Mouse (Mus musculus) stomach, embryonic 16.5 days (tissue): Measurements from ENCODE around the gene Mta1. TPM values are rescaled to one million over a fixed set of nuclear protein-coding genes. Genes with fewer than 3 reads are reported as not detected.

Experiments used
- ATAC-seq: fragments of 200-750 bp; cut with Nextera tagmentation; 2 replicates; pipeline ENCODE4 v1.8.0; 2017; ENCODE audit warnings: moderate number of reproducible peaks, moderate TSS enrichment; ENCODE audit not compliant: insufficient read depth, low FRiP score
- H3K27ac ChIP-seq: fragments of 300-500 bp; sonication (generic); 2 replicates; pipeline ENCODE4 v1.5.1; 2014; ENCODE audit warnings: low read length
- H3K27me3 ChIP-seq: fragments of 300-500 bp; sonication (generic); 2 replicates; pipeline ENCODE4 v1.6.1; 2014; ENCODE audit warnings: low read length, control low read depth, mixed read lengths; ENCODE audit not compliant: control insufficient read depth, insufficient read depth
- H3K36me3 ChIP-seq: fragments of 300-500 bp; sonication (generic); 2 replicates; pipeline ENCODE4 v1.6.1; 2014; ENCODE audit warnings: low read length; ENCODE audit not compliant: control insufficient read depth, insufficient read depth
- H3K4me1 ChIP-seq: fragments of 300-500 bp; sonication (generic); 2 replicates; pipeline ENCODE4 v1.6.1; 2014; ENCODE audit warnings: low read length, control low read depth, mixed read lengths; ENCODE audit not compliant: control insufficient read depth, insufficient read depth
- H3K4me2 ChIP-seq: fragments of 300-500 bp; sonication (generic); 2 replicates; pipeline ENCODE4 v1.6.1; 2014; ENCODE audit warnings: low read depth, low read length, mixed read lengths
- H3K4me3 ChIP-seq: fragments of 300-500 bp; sonication (generic); replicated peaks from 2 replicates; pipeline ENCODE4 v1.5.1; 2014; ENCODE audit warnings: mild to moderate bottlenecking, low read length
- H3K9ac ChIP-seq: fragments of 300-500 bp; sonication (generic); 2 replicates; pipeline ENCODE4 v1.6.1; 2014; ENCODE audit warnings: low read length
- H3K9me3 ChIP-seq: fragments of 300-500 bp; sonication (generic); replicated peaks from 2 replicates; pipeline ENCODE4 v1.6.1; 2016; ENCODE audit warnings: low read length, control low read depth; ENCODE audit not compliant: control insufficient read depth
- WGBS: fragments of 180-500 bp; shearing (Covaris S2); extraction: QIAGEN DNeasy Blood & Tissue Kit; methylation state at CpG from one replicate; pipeline ENCODE4 v1.1.7; 2014; 5-methylcytosine and 5-hydroxymethylcytosine counted together
- polyA plus RNA-seq: library from polyadenylated mRNA; unstranded; fragments of >200 nt; fragmentation: Nextera tagmentation; extraction: Ambion mirVana; gene quantifications from 2 replicates; pipeline ENCODE4 v1.2.1, GENCODE M21; 2015

Mta1 gene
- polyA plus RNA-seq, 1 experiment from 2014 or later, result 10.8 TPM

GRCm38 (mm10) chr12:113142021-113142975, 44.2 kb downstream of the Mta1 start:
- H3K9me3 ChIP-seq, result no peaks in the 10 kb centered on the region
- H3K27ac ChIP-seq, result peak overlapping the region; percentile 79
- H3K36me3 ChIP-seq, result no peaks in the 10 kb centered on the region
- 16% methylated on average over 15 of the region's 15 CpGs for WGBS
- peak overlapping the region; percentile 60 for H3K4me3 ChIP-seq
- peak overlapping the region; percentile 78 for H3K4me2 ChIP-seq
- peaks cover 40% of the 10 kb centered on the region for H3K4me1 ChIP-seq
- peak; percentile 41 for ATAC-seq
- H3K9ac ChIP-seq, result peak overlapping the region; percentile 72
- H3K27me3 ChIP-seq, result no peaks in the 10 kb centered on the region

GRCm38 (mm10) chr12:113143164-113143563, 45.1 kb downstream of the Mta1 start:
- Histone ChIP-seq H3K9ac (peak overlapping the region; percentile 46; the same call in 1 of the 2 replicates), H3K4me3 (peak overlapping the region; percentile 60; the same call in 1 of the 2 replicates), H3K27ac (peak overlapping the region; percentile 79)

DNA sequence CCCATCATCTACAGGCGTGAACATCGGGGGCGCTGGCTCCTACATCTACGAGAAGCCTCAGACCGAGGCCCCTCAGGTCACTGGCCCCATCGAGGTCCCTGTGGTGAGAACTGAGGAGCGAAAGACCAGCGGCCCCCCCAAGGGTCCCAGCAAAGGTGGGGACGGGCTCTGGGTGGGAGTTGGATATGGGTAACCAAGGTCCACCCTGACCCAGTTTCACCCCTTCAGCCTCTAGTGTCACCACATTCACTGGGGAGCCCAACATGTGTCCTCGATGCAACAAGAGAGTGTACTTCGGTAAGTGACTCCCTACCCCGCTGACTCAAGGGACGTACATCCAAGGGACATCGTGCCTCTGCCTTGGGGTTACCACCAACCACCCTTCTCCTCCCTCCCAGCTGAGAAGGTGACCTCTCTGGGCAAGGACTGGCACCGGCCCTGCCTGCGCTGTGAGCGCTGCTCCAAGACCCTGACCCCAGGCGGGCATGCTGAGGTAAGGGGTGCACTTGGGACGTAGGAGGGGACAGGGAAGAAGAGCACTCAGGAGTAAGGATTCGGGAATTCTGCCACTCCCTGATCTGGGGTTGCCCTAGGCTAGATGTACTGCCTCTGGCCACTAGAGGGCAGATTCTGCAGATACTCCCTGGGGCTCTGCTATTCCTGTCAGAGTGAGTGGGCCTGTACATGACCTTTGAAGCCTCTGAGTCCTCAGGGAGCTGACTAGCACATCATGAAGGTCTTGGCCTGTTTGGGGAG, 46.1 kb downstream of the Mta1 start:
- Histone ChIP-seq H3K27me3 (no peaks in the 10 kb centered on the region), H3K27ac (no peak overlapping the region), H3K9me3 (no peaks in the 10 kb centered on the region), H3K4me2 (no peak overlapping the region), H3K9ac (no peak overlapping the region), H3K4me1 (peaks cover 34% of the 10 kb centered on the region), H3K36me3 (no peaks in the 10 kb centered on the region), H3K4me3 (no peak overlapping the region)
- 79% methylated on average over 20 of the region's 20 CpGs for WGBS
- ATAC-seq, result no peak

More at GRCm38 (mm10) chr12:113143164-113143563, 45.1 kb downstream of the Mta1 start:
- Histone ChIP-seq H3K9me3 (no peaks in the 10 kb centered on the region), H3K4me2 (peak overlapping the region; percentile 78), H3K4me1 (peaks cover 42% of the 10 kb centered on the region), H3K27me3 (no peaks in the 10 kb centered on the region), H3K36me3 (no peaks in the 10 kb centered on the region)
- 45% methylated on average over 7 of the region's 7 CpGs for WGBS
- ATAC-seq, result no peak

DNA sequence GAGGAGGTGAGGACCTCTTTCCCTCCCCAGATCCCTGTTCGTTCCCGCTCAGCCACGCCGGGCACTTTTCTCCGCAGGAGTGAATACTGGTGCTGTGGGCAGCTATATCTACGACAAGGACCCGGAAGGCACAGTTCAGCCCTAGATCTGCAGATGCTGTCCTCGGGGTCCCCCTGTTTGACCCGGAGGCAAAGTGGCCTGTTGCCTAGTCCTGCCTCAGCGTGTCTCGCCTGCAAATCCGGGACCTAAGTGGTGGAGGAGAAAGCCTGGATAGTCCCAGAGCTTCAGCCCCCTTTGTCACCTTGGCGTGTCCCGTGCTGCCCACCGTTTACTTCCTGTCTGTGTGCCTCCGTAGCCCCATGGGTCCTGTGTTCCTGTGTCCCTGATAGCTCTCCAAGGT, 46.8 kb downstream of the Mta1 start:
- H3K9me3 ChIP-seq, result no peaks in the 10 kb centered on the region
- H3K27me3 ChIP-seq, result no peaks in the 10 kb centered on the region
- peaks cover 27% of the 10 kb centered on the region for H3K4me1 ChIP-seq
- no peak overlapping the region for H3K27ac ChIP-seq
- no peak overlapping the region for H3K9ac ChIP-seq
- H3K4me3 ChIP-seq, result no peak overlapping the region
- 93% methylated on average over 16 of the region's 16 CpGs for WGBS
- H3K4me2 ChIP-seq, result no peak overlapping the region
- no peaks in the 10 kb centered on the region for H3K36me3 ChIP-seq
- no peak for ATAC-seq

- Histone ChIP-seq H3K9me3 (no peaks in the 10 kb centered on the region), H3K4me1 (peaks cover 26% of the 10 kb centered on the region), H3K4me3 (no peak overlapping the region), H3K4me2 (no peak overlapping the region), H3K36me3 (no peaks in the 10 kb centered on the region), H3K27me3 (no peaks in the 10 kb centered on the region), H3K27ac (no peak overlapping the region), H3K9ac (no peak overlapping the region)
- no peak for ATAC-seq
- WGBS, result 91% methylated on average over 5 of the region's 5 CpGs
Observed at GRCm38 (mm10) chr12:113145591-113145990, 47.5 kb downstream of the Mta1 start.

DNA sequence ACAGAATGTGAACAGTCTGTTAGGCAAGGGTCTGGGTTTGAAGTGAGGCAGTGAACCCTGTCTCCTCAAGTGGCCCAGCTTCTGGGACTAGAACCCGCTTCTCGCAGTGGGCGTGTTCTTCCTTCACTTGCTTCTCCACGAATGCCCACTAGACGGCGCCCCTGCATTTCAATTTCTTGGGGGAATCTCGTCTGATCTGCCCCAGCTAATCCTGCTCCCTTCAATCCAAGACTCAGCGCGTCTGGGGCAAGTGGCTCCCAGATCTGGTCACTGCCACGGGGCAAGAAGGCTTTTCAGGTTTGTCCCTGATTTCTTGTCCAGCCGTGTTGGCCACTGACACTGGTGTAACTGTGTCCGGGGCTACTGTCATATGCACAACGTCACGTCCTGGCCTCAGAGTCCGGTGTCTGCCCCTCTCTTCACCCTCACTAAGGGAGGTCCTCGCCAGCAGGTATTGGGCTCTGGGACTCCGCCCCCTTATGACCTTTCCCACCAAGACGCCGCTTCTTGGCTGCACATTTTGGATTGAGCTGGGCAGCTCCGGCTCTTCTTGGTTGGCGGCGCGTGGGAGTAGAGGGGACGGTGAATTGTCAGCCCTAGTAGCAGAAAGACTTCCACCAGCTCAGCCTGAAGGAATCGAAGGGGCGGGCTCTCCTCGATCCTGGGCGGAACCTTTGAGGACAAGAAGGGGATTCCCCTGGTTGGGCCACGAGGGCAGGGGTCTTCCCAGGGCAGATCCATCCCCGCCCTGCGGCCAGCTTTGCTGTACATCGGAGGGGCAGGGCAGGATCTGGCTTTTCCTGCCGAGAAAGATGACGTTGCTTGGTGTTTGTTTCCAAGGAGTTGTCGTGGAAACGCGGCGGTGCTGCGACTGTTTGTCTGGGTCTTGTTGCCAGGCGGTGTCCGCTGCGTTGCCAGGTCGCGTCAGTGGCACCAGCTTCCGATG, 48.3 kb downstream of the Mta1 start, which contains the start of gene Crip1:
TSS of gene Crip1 (plus strand) at position 205 of the 946 bp plus-strand sequence.
- WGBS, result 11% methylated on average over 45 of the region's 45 CpGs
- no peaks in the 10 kb centered on the region for H3K36me3 ChIP-seq

DNA sequence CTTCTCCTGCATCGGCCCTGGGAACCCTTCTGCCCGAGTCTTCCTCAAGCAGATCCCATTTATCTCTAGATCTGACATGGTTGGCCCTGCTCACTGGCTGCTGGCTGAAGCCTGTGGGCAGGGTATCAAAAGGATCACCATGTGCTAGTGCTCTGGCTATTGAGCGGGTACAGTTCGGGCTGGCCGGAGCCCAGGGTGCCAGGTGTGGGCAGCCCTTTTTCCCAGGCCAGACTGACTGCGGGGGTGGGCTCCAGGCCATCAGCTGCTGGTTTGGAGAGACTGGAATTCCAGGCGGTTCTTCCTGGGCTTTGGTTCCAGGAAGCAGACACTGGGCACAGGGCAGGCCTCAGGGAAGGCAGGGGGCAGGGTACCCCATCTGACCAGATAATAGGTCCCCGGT, 49.4 kb downstream of the Mta1 start:
- Histone ChIP-seq H3K27ac (0 out of 2 replicates have a peak overlapping the region, but pooled peaks have one; percentile 10), H3K36me3 (no peaks in the 10 kb centered on the region), H3K4me2 (no peak overlapping the region), H3K9ac (no peak overlapping the region), H3K9me3 (no peaks in the 10 kb centered on the region), H3K4me1 (peaks cover 27% of the 10 kb centered on the region), H3K4me3 (no peak overlapping the region), H3K27me3 (0 out of 2 replicates have a peak, but pooled peaks cover 7% of the 10 kb centered on the region)
- WGBS, result 74% methylated on average over 8 of the region's 8 CpGs
- no peak for ATAC-seq

More for the DNA sequence above, 48.3 kb downstream of the Mta1 start, which contains the start of gene Crip1:
- Histone ChIP-seq H3K4me1 (peaks cover 26% of the 10 kb centered on the region), H3K4me2 (peak within 1 kb of the TSS; percentile 25), H3K27me3 (0 out of 2 replicates have a peak, but pooled peaks cover 3% of the 10 kb centered on the region), H3K9me3 (no peaks in the 10 kb centered on the region), H3K4me3 (peak within 1 kb of the TSS; percentile 3), H3K9ac (no peak within 1 kb of the TSS), H3K27ac (0 out of 2 replicates have a peak within 1 kb of the TSS, but pooled peaks have one; percentile 10)
- ATAC-seq, result 0 out of 2 replicates have a peak, but pooled peaks have one; percentile 1

DNA sequence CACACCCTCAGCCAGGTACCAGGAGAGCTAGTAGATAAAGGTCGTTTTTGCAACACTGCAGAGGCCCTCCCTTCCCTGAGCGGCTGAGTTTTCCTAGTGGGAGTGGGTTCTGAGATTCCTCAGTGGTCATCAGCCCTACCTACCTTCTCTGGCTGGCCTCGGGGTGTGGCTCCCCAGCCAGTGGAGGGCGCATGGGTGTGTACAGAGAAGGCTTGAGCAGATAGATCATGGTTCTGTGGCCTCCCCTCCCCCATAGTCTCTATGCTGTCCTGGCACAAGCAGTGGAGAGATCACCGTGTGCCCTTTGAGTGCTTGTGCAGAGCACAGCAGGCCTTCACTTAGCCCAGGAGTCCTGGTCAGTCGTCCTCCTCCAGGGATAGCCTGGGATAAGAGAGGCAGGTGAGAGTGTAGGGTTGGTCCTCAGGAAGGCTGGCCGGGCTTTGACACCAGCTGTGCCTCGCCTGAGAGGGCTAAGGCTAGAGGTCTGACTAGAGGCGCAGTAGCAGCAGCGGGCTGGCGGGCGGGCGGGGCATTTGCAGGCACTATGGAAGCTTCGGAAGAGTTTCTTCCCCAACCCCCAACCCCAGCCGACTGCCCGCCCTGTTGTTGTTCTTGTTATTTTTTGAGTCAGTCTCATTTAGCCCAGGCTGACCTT, 50.4 kb downstream of the Mta1 start:
- H3K36me3 ChIP-seq, result no peaks in the 10 kb centered on the region
- ATAC-seq, result no peak
- H3K27me3 ChIP-seq, result 0 out of 2 replicates have a peak, but pooled peaks cover 7% of the 10 kb centered on the region
- no peak overlapping the region for H3K27ac ChIP-seq
- 36% methylated on average over 16 of the region's 16 CpGs for WGBS
- H3K9ac ChIP-seq, result no peak overlapping the region
- H3K9me3 ChIP-seq, result no peaks in the 10 kb centered on the region
- H3K4me3 ChIP-seq, result no peak overlapping the region
- peaks cover 20% of the 10 kb centered on the region; the same call in 1 of the 2 replicates for H3K4me1 ChIP-seq
- no peak overlapping the region for H3K4me2 ChIP-seq
